Mouse (Mus musculus): Measurements from ENCODE around the gene Krt4.

DNA sequence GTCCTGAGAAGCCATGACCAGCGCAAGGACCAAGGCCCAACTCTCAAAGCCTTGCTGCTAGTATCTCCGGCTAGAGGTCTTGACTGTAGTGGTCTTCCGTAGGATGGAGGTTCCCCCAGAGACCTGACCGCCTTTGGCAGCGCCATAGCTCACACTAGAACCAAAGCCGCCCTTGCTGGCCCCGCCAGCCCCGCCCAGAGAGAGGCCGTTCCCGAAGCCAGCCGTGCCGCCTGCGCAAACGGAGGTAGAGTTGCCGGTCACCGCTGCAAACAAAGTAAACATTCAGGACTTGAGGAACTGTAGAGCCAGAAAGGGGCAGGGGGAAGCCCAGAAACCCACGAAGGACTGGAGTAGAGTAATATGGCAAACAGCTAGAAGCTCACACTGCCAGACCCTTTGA is 5.1 kb upstream of the Krt4 start:
- no peak for TF ChIP-seq CTCF (IDR thresholded peaks at IDR 0.05; ENCODE audit: low read depth, low read length)
- TF ChIP-seq TAL1 (conservative IDR thresholded peaks at IDR 0.05; ENCODE audit: low read depth, low read length) = no peak
- no peak for TF ChIP-seq POLR2AphosphoS5 (IDR thresholded peaks at IDR 0.05; ENCODE audit: insufficient replicate concordance, low read depth, low read length)
